Mouse (Mus musculus): ENCODE data around the gene Samd7. TPM values are rescaled to one million over a fixed set of nuclear protein-coding genes. Genes with fewer than 3 reads are reported as not detected.

Samd7 gene
- polyA plus RNA-seq, 1 experiment from 2014 or later, result 0.03 TPM

GRCm38 (mm10) chr3:30764877-30765276, 18.8 kb downstream of the Samd7 start:
- H3K4me1 ChIP-seq (replicated peaks), result peaks cover 41% of the 10 kb centered on the region
- H3K9me3 ChIP-seq (replicated peaks), result no peaks in the 10 kb centered on the region
- H3K9ac ChIP-seq, result peak overlapping the region; percentile 55
- ATAC-seq (ENCODE audit: insufficient read depth), result no peak
- H3K4me3 ChIP-seq (replicated peaks), result peak overlapping the region; percentile 53
- H3K27me3 ChIP-seq, result peaks cover 10% of the 10 kb centered on the region; the same call in 1 of the 2 replicates
- no peaks in the 10 kb centered on the region for H3K36me3 ChIP-seq (replicated peaks)
- peak overlapping the region; percentile 72 for H3K4me2 ChIP-seq
- peak overlapping the region; percentile 96 for H3K27ac ChIP-seq (replicated peaks)
- WGBS (ENCODE audit: insufficient replicate concordance), result 35% methylated on average over 4 of the region's 4 CpGs

GRCm38 (mm10) chr3:30765311-30766027, 19.4 kb downstream of the Samd7 start:
- peak overlapping the region; percentile 96 for H3K27ac ChIP-seq (replicated peaks)
- H3K4me2 ChIP-seq, result peak overlapping the region; percentile 72
- H3K9me3 ChIP-seq (replicated peaks), result no peaks in the 10 kb centered on the region
- peaks cover 10% of the 10 kb centered on the region; the same call in 1 of the 2 replicates for H3K27me3 ChIP-seq
- WGBS (ENCODE audit: insufficient replicate concordance), result 14% methylated on average over 10 of the region's 10 CpGs
- peak overlapping the region; percentile 53 for H3K4me3 ChIP-seq (replicated peaks)
- H3K9ac ChIP-seq, result peak overlapping the region; percentile 55
- peaks cover 41% of the 10 kb centered on the region for H3K4me1 ChIP-seq (replicated peaks)
- ATAC-seq (ENCODE audit: insufficient read depth), result peak; percentile 98
- no peaks in the 10 kb centered on the region for H3K36me3 ChIP-seq (replicated peaks)

- peaks cover 41% of the 10 kb centered on the region for H3K4me1 ChIP-seq (replicated peaks)
- ATAC-seq (ENCODE audit: insufficient read depth), result peak; percentile 80
- H3K9me3 ChIP-seq (replicated peaks), result no peaks in the 10 kb centered on the region
- H3K27me3 ChIP-seq, result peaks cover 8% of the 10 kb centered on the region; the same call in 1 of the 2 replicates
- peak overlapping the region; percentile 72 for H3K4me2 ChIP-seq
- H3K27ac ChIP-seq (replicated peaks), result peak overlapping the region; percentile 96
- peak overlapping the region; percentile 50 for H3K9ac ChIP-seq
- 19% methylated on average over 7 of the region's 7 CpGs for WGBS (ENCODE audit: insufficient replicate concordance)
- H3K36me3 ChIP-seq (replicated peaks), result no peaks in the 10 kb centered on the region
- peak overlapping the region; percentile 31 for H3K4me3 ChIP-seq (replicated peaks)
Measured at GRCm38 (mm10) chr3:30766177-30766576, 20.1 kb downstream of the Samd7 start.

- no peak overlapping the region for H3K4me3 ChIP-seq (replicated peaks)
- 72% methylated on average over 6 of the region's 6 CpGs for WGBS (ENCODE audit: insufficient replicate concordance)
- H3K9me3 ChIP-seq (replicated peaks), result no peaks in the 10 kb centered on the region
- H3K9ac ChIP-seq, result no peak overlapping the region; the same call in 1 of the 2 replicates
- no peaks in the 10 kb centered on the region for H3K36me3 ChIP-seq (replicated peaks)
- peaks cover 41% of the 10 kb centered on the region for H3K4me1 ChIP-seq (replicated peaks)
- no peak for ATAC-seq (ENCODE audit: insufficient read depth)
- no peaks in the 10 kb centered on the region for H3K27me3 ChIP-seq
- H3K27ac ChIP-seq (replicated peaks), result peak overlapping the region; percentile 24; the same call in 1 of the 2 replicates
- H3K4me2 ChIP-seq, result no peak overlapping the region
Measured at GRCm38 (mm10) chr3:30767271-30767670, 21.2 kb downstream of the Samd7 start.

- peaks cover 12% of the 10 kb centered on the region for H3K27me3 ChIP-seq
- no peaks in the 10 kb centered on the region for H3K9me3 ChIP-seq (replicated peaks)
- H3K4me2 ChIP-seq, result no peak overlapping the region
- no peaks in the 10 kb centered on the region for H3K36me3 ChIP-seq (replicated peaks)
- H3K9ac ChIP-seq, result no peak overlapping the region
- 57% methylated on average over 10 of the region's 10 CpGs for WGBS (ENCODE audit: insufficient replicate concordance)
- peaks cover 32% of the 10 kb centered on the region for H3K4me1 ChIP-seq (replicated peaks)
- no peak overlapping the region for H3K4me3 ChIP-seq (replicated peaks)
- H3K27ac ChIP-seq (replicated peaks), result no peak overlapping the region
- ATAC-seq (ENCODE audit: insufficient read depth), result no peak
Measured at GRCm38 (mm10) chr3:30769755-30770515, 23.8 kb downstream of the Samd7 start.

GRCm38 (mm10) chr3:30771560-30771959, 25.5 kb downstream of the Samd7 start:
- no peak overlapping the region for H3K27ac ChIP-seq (replicated peaks)
- no peak overlapping the region for H3K4me2 ChIP-seq
- H3K4me1 ChIP-seq (replicated peaks), result peaks cover 22% of the 10 kb centered on the region
- no peaks in the 10 kb centered on the region for H3K36me3 ChIP-seq (replicated peaks)
- H3K27me3 ChIP-seq, result peaks cover 18% of the 10 kb centered on the region
- H3K4me3 ChIP-seq (replicated peaks), result no peak overlapping the region
- H3K9me3 ChIP-seq (replicated peaks), result no peaks in the 10 kb centered on the region
- no peak for ATAC-seq (ENCODE audit: insufficient read depth)
- WGBS (ENCODE audit: insufficient replicate concordance), result 69% methylated on average over 1 of the region's 1 CpGs
- no peak overlapping the region for H3K9ac ChIP-seq

- Histone ChIP-seq H3K4me1 (replicated peaks) (peaks cover 21% of the 10 kb centered on the region), H3K4me2 (no peak overlapping the region), H3K27me3 (peaks cover 21% of the 10 kb centered on the region), H3K9me3 (replicated peaks) (no peaks in the 10 kb centered on the region), H3K9ac (no peak overlapping the region), H3K4me3 (replicated peaks) (no peak overlapping the region), H3K36me3 (replicated peaks) (no peaks in the 10 kb centered on the region), H3K27ac (replicated peaks) (no peak overlapping the region)
- no peak for ATAC-seq (ENCODE audit: insufficient read depth)
- WGBS (ENCODE audit: insufficient replicate concordance), result 55% methylated on average over 4 of the region's 4 CpGs
Measured at GRCm38 (mm10) chr3:30772631-30773030, 26.5 kb downstream of the Samd7 start.

GRCm38 (mm10) chr3:30774677-30775076, 28.6 kb downstream of the Samd7 start:
- WGBS (ENCODE audit: insufficient replicate concordance), result 82% methylated on average over 5 of the region's 5 CpGs
- Histone ChIP-seq H3K4me1 (replicated peaks) (peaks cover 21% of the 10 kb centered on the region), H3K4me2 (no peak overlapping the region), H3K27ac (replicated peaks) (no peak overlapping the region), H3K4me3 (replicated peaks) (no peak overlapping the region), H3K9ac (no peak overlapping the region), H3K27me3 (peaks cover 21% of the 10 kb centered on the region), H3K36me3 (replicated peaks) (no peaks in the 10 kb centered on the region), H3K9me3 (replicated peaks) (no peaks in the 10 kb centered on the region)
- ATAC-seq (ENCODE audit: insufficient read depth), result no peak

GRCm38 (mm10) chr3:30777984-30778383, 31.9 kb downstream of the Samd7 start:
- no peaks in the 10 kb centered on the region for H3K9me3 ChIP-seq (replicated peaks)
- WGBS (ENCODE audit: insufficient replicate concordance), result 37% methylated on average over 5 of the region's 5 CpGs
- H3K9ac ChIP-seq, result no peak overlapping the region
- peak; percentile 90 for ATAC-seq (ENCODE audit: insufficient read depth)
- H3K27ac ChIP-seq (replicated peaks), result no peak overlapping the region
- H3K4me3 ChIP-seq (replicated peaks), result no peak overlapping the region
- H3K4me2 ChIP-seq, result no peak overlapping the region
- peaks cover 21% of the 10 kb centered on the region for H3K27me3 ChIP-seq
- no peaks in the 10 kb centered on the region for H3K36me3 ChIP-seq (replicated peaks)
- peaks cover 25% of the 10 kb centered on the region for H3K4me1 ChIP-seq (replicated peaks)

GRCm38 (mm10) chr3:30788531-30788930, 42.4 kb downstream of the Samd7 start:
- Histone ChIP-seq H3K9me3 (replicated peaks) (no peaks in the 10 kb centered on the region), H3K4me3 (replicated peaks) (no peak overlapping the region), H3K27ac (replicated peaks) (no peak overlapping the region), H3K9ac (no peak overlapping the region), H3K36me3 (replicated peaks) (no peaks in the 10 kb centered on the region), H3K4me2 (no peak overlapping the region), H3K27me3 (peaks cover 34% of the 10 kb centered on the region), H3K4me1 (replicated peaks) (peaks cover 5% of the 10 kb centered on the region)
- ATAC-seq (ENCODE audit: insufficient read depth), result no peak
- 32% methylated on average over 5 of the region's 5 CpGs for WGBS (ENCODE audit: insufficient replicate concordance)

- H3K27me3 ChIP-seq, result 0 out of 2 replicates have a peak, but pooled peaks cover 12% of the 10 kb centered on the region
- peaks cover 20% of the 10 kb centered on the region for H3K4me1 ChIP-seq (replicated peaks)
- peak within 1 kb of the TSS; percentile 93 for H3K27ac ChIP-seq (replicated peaks)
- ATAC-seq (ENCODE audit: insufficient read depth), result peak; percentile 89
- H3K9me3 ChIP-seq (replicated peaks), result no peaks in the 10 kb centered on the region
- H3K4me2 ChIP-seq, result peak within 1 kb of the TSS; percentile 76
- H3K9ac ChIP-seq, result peak within 1 kb of the TSS; percentile 99
- WGBS (ENCODE audit: insufficient replicate concordance), result 0% methylated on average over 61 of the region's 62 CpGs
- H3K4me3 ChIP-seq (replicated peaks), result peak within 1 kb of the TSS; percentile 98
- no peaks in the 10 kb centered on the region for H3K36me3 ChIP-seq (replicated peaks)
Measured at GRCm38 (mm10) chr3:30792737-30793402, 46.8 kb downstream of the Samd7 start, which contains the start of gene Sec62. Gene Sec62, plus strand, starts transcription at chr3:30792875.
